Mouse (Mus musculus) lung, embryonic 14.5 days (tissue): ENCODE measurements around the gene Ibsp. TPM values are rescaled to one million over a fixed set of nuclear protein-coding genes. Genes with fewer than 3 reads are reported as not detected.
A peak's percentile ranks its signal among the peaks of the same experiment; 100 is the strongest.

Experiments used
- ATAC-seq: fragments of 200-750 bp; cut with Nextera tagmentation; 2 replicates; pipeline ENCODE4 v1.8.0; 2017; ENCODE audit warnings: mild to moderate bottlenecking, moderate TSS enrichment, moderate library complexity; ENCODE audit not compliant: insufficient read depth
- DNase-seq: peaks from one replicate; pipeline ENCODE4 v3.0.0-alpha.2; 2015
- H3K27ac ChIP-seq: fragments of 300-500 bp; sonication (generic); 2 replicates; pipeline ENCODE4 v1.5.1; 2014; ENCODE audit warnings: low read depth, mild to moderate bottlenecking, moderate library complexity
- H3K27me3 ChIP-seq: fragments of 300-500 bp; sonication (generic); 2 replicates; pipeline ENCODE4 v1.6.1; 2014; ENCODE audit warnings: low read length, control low read depth; ENCODE audit not compliant: insufficient read depth
- H3K36me3 ChIP-seq: fragments of 300-500 bp; sonication (generic); 2 replicates; pipeline ENCODE4 v1.6.1; 2014; ENCODE audit warnings: control low read depth; ENCODE audit not compliant: insufficient read depth
- H3K4me1 ChIP-seq: fragments of 300-500 bp; sonication (generic); 2 replicates; pipeline ENCODE4 v1.6.1; 2014; ENCODE audit warnings: antibody characterized with exemption, control low read depth; ENCODE audit not compliant: insufficient read depth
- H3K4me2 ChIP-seq: fragments of 300-500 bp; sonication (generic); 2 replicates; pipeline ENCODE4 v1.6.1; 2014; ENCODE audit warnings: mild to moderate bottlenecking
- H3K4me3 ChIP-seq: fragments of 300-500 bp; sonication (generic); 2 replicates; pipeline ENCODE4 v1.5.1; 2014; ENCODE audit warnings: low read depth, low read length
- H3K9ac ChIP-seq: fragments of 300-500 bp; sonication (generic); 2 replicates; pipeline ENCODE4 v1.6.1; 2014
- H3K9me3 ChIP-seq: fragments of 300-500 bp; sonication (generic); 2 replicates; pipeline ENCODE4 v1.6.1; 2016; ENCODE audit warnings: low read depth, low read length, control low read depth
- CTCF ChIP-seq: IDR thresholded peaks from 2 replicates; pipeline ENCODE4 v1.5.1; 2016; ENCODE audit warnings: antibody characterized with exemption, low read depth
- WGBS: fragments of 180-500 bp; shearing (Covaris S2); extraction: QIAGEN DNeasy Blood & Tissue Kit; methylation state at CpG from one replicate; pipeline ENCODE4 v1.1.7; 2014; 5-methylcytosine and 5-hydroxymethylcytosine counted together
- polyA plus RNA-seq: library from polyadenylated mRNA; unstranded; fragments of >200 nt; fragmentation: Nextera tagmentation; extraction: Ambion mirVana; gene quantifications from 2 replicates; pipeline ENCODE4 v1.2.1, GENCODE M21; 2014

Gene Ibsp
- 3.0 and 3.9 TPM in 2 replicates for polyA plus RNA-seq

GRCm38 (mm10) chr5:104298994-104299393 is at the start of gene Ibsp:
Ibsp (plus strand) TSS chr5:104299171.
- 47% methylated on average over 6 of the region's 6 CpGs for WGBS
- no peaks in the 10 kb centered on the region for H3K9me3 ChIP-seq
- DNase-seq: peak; percentile 60
- no peaks in the 10 kb centered on the region for H3K27me3 ChIP-seq
- H3K9ac ChIP-seq: no peak within 1 kb of the TSS
- no peak for TF ChIP-seq CTCF
- H3K27ac ChIP-seq: no peak within 1 kb of the TSS
- no peaks in the 10 kb centered on the region for H3K36me3 ChIP-seq
- no peak within 1 kb of the TSS for H3K4me3 ChIP-seq
- H3K4me1 ChIP-seq: no peaks in the 10 kb centered on the region
- ATAC-seq: no peak
- no peak within 1 kb of the TSS for H3K4me2 ChIP-seq

- Histone ChIP-seq H3K27me3 (no peaks in the 10 kb centered on the region), H3K4me2 (no peak overlapping the region), H3K4me1 (no peaks in the 10 kb centered on the region), H3K36me3 (no peaks in the 10 kb centered on the region), H3K9me3 (no peaks in the 10 kb centered on the region), H3K27ac (no peak overlapping the region), H3K9ac (no peak overlapping the region), H3K4me3 (no peak overlapping the region)
- 70% methylated on average over 5 of the region's 5 CpGs for WGBS
- no peak for TF ChIP-seq CTCF
- DNase-seq (no peak), ATAC-seq (no peak)
These were observed 47.2 kb upstream of the Ibsp start for GRCm38 (mm10) chr5:104251811-104252210.

GRCm38 (mm10) chr5:104256585-104256984 is 42.4 kb upstream of the Ibsp start:
- no peak overlapping the region for H3K4me3 ChIP-seq
- no peak overlapping the region for H3K9ac ChIP-seq
- no peaks in the 10 kb centered on the region for H3K4me1 ChIP-seq
- DNase-seq (no peak), ATAC-seq (no peak)
- 64% methylated on average over 3 of the region's 3 CpGs for WGBS
- H3K4me2 ChIP-seq: no peak overlapping the region
- H3K36me3 ChIP-seq: no peaks in the 10 kb centered on the region
- TF ChIP-seq CTCF: no peak
- H3K27ac ChIP-seq: no peak overlapping the region
- H3K9me3 ChIP-seq: no peaks in the 10 kb centered on the region
- H3K27me3 ChIP-seq: no peaks in the 10 kb centered on the region

GRCm38 (mm10) chr5:104261908-104262461 is 37.0 kb upstream of the Ibsp start:
- Histone ChIP-seq H3K4me1 (no peaks in the 10 kb centered on the region), H3K36me3 (no peaks in the 10 kb centered on the region), H3K27ac (no peak overlapping the region), H3K4me3 (no peak overlapping the region), H3K9ac (no peak overlapping the region), H3K27me3 (no peaks in the 10 kb centered on the region), H3K9me3 (no peaks in the 10 kb centered on the region), H3K4me2 (no peak overlapping the region)
- DNase-seq (peak; percentile 75), ATAC-seq (peak; percentile 97)
- TF ChIP-seq CTCF: no peak
- WGBS: 29% methylated on average over 4 of the region's 4 CpGs

- TF ChIP-seq CTCF: no peak
- DNase-seq (no peak), ATAC-seq (no peak)
- no peaks in the 10 kb centered on the region for H3K36me3 ChIP-seq
- no peaks in the 10 kb centered on the region for H3K4me1 ChIP-seq
- H3K4me3 ChIP-seq: no peak overlapping the region
- H3K9ac ChIP-seq: no peak overlapping the region
- H3K9me3 ChIP-seq: no peaks in the 10 kb centered on the region
- H3K4me2 ChIP-seq: no peak overlapping the region
- H3K27me3 ChIP-seq: no peaks in the 10 kb centered on the region
- 92% methylated on average over 13 of the region's 13 CpGs for WGBS
- H3K27ac ChIP-seq: no peak overlapping the region
These were observed 35.8 kb upstream of the Ibsp start for GRCm38 (mm10) chr5:104263014-104263776.

GRCm38 (mm10) chr5:104294201-104294600 is 4.8 kb upstream of the Ibsp start:
- Histone ChIP-seq H3K9me3 (no peaks in the 10 kb centered on the region), H3K27ac (no peak overlapping the region), H3K9ac (no peak overlapping the region), H3K27me3 (no peaks in the 10 kb centered on the region), H3K36me3 (no peaks in the 10 kb centered on the region), H3K4me3 (no peak overlapping the region), H3K4me2 (no peak overlapping the region), H3K4me1 (no peaks in the 10 kb centered on the region)
- ATAC-seq: no peak
- 70% methylated on average over 6 of the region's 6 CpGs for WGBS
- no peak for TF ChIP-seq CTCF
- no peak for DNase-seq

- Histone ChIP-seq H3K4me2 (no peak overlapping the region), H3K4me3 (no peak overlapping the region), H3K9me3 (no peaks in the 10 kb centered on the region), H3K9ac (no peak overlapping the region), H3K4me1 (no peaks in the 10 kb centered on the region), H3K36me3 (no peaks in the 10 kb centered on the region), H3K27ac (no peak overlapping the region), H3K27me3 (no peaks in the 10 kb centered on the region)
- DNase-seq: no peak
- WGBS: 67% methylated on average over 1 of the region's 1 CpGs
- no peak for TF ChIP-seq CTCF
- ATAC-seq: peak; percentile 38; the same call in 1 of the 2 replicates
These were observed 15.1 kb downstream of the Ibsp start for GRCm38 (mm10) chr5:104314073-104314472.
